Mouse (Mus musculus) c-Kit-positive CD71-positive TER-119-positive erythroid progenitor cells, embryonic 14.5 days (primary cell): ENCODE measurements around the gene Slc8a3.
"Not testable (repeated sequence)": the region's sequence is repeated elsewhere in the genome, so short reads cannot be mapped to it uniquely, and the experiment has no call there.

Source experiments
- DNase-seq: peaks from one replicate; pipeline ENCODE4 v3.0.0-alpha.2; 2013; ENCODE audit warnings: low spot score

Slc8a3 gene

GRCm38 (mm10) chr12:81332875-81333421, at the start of gene Slc8a3:
TSS of gene Slc8a3 (minus strand) at chr12:81333180.
- DNase-seq: no peak

- DNase-seq: not testable (repeated sequence)
Observed at GRCm38 (mm10) chr12:81379364-81379763, 46.4 kb upstream of the Slc8a3 start, which contains the start of gene Gm4787. TSS of gene Gm4787 (minus strand) at chr12:81379464.

- no peak for DNase-seq
Observed at GRCm38 (mm10) chr12:81333841-81334240, 861 bp upstream of the Slc8a3 start.

- DNase-seq: no peak
Observed at GRCm38 (mm10) chr12:81331937-81332874, 774 bp downstream of the Slc8a3 start.

GRCm38 (mm10) chr12:81331046-81331638, 1.8 kb downstream of the Slc8a3 start:
- no peak for DNase-seq

GRCm38 (mm10) chr12:81324991-81325390, 8.0 kb downstream of the Slc8a3 start:
- DNase-seq: no peak

GRCm38 (mm10) chr12:81324116-81324515, 8.9 kb downstream of the Slc8a3 start:
- no peak for DNase-seq

- DNase-seq: no peak
Observed at GRCm38 (mm10) chr12:81321021-81321420, 12.0 kb downstream of the Slc8a3 start.

- DNase-seq: no peak
Observed at GRCm38 (mm10) chr12:81317811-81318210, 15.2 kb downstream of the Slc8a3 start.

- DNase-seq: no peak
Observed at GRCm38 (mm10) chr12:81315953-81316352, 17.0 kb downstream of the Slc8a3 start.

GRCm38 (mm10) chr12:81303626-81304025, 29.4 kb downstream of the Slc8a3 start:
- no peak for DNase-seq

- no peak for DNase-seq
Observed at GRCm38 (mm10) chr12:81294613-81295012, 38.4 kb downstream of the Slc8a3 start.

GRCm38 (mm10) chr12:81278031-81278430, 54.9 kb downstream of the Slc8a3 start:
- no peak for DNase-seq

GRCm38 (mm10) chr12:81274616-81275015, 58.4 kb downstream of the Slc8a3 start:
- no peak for DNase-seq

GRCm38 (mm10) chr12:81273333-81273732, 59.6 kb downstream of the Slc8a3 start:
- no peak for DNase-seq

GRCm38 (mm10) chr12:81269246-81269645, 63.7 kb downstream of the Slc8a3 start:
- DNase-seq: no peak

GRCm38 (mm10) chr12:81262821-81263220, 70.2 kb downstream of the Slc8a3 start:
- DNase-seq: no peak

- DNase-seq: no peak
Observed at GRCm38 (mm10) chr12:81258215-81258614, 74.8 kb downstream of the Slc8a3 start.

GRCm38 (mm10) chr12:81245411-81245810, 87.6 kb downstream of the Slc8a3 start:
- no peak for DNase-seq

- no peak for DNase-seq
Observed at GRCm38 (mm10) chr12:81244954-81245353, 88.0 kb downstream of the Slc8a3 start.

- no peak for DNase-seq
Observed at GRCm38 (mm10) chr12:81244492-81244891, 88.5 kb downstream of the Slc8a3 start.

- DNase-seq: no peak
Observed at GRCm38 (mm10) chr12:81241676-81242075, 91.3 kb downstream of the Slc8a3 start.

GRCm38 (mm10) chr12:81241096-81241495, 91.9 kb downstream of the Slc8a3 start:
- DNase-seq: no peak
